Mouse (Mus musculus) right cerebral cortex, postnatal 14 days (tissue): ENCODE measurements around the gene Nup50.

Experiments
- DNase-seq: peaks from one replicate; pipeline ENCODE4 v3.0.0; 2022

Gene Nup50

DNA sequence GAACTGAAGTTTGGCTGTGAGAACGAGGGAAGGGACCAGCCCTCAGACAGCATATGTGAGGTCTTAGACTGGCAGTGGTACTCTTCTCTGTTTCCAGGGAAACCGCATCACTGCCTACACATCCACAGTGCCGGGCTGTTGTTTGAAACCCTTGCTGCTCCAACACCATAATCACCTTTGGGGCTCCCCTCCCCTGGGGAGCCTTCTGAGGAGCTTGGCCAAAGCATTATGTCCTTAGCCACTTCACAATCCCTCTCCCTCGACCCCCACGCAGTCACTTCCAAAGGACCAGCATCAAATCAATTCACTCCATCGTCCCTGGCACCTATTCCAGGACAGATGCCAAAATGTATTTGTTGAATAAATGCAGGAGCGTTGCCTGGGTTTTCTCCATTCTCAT is 66.6 kb downstream of the Nup50 start:
- DNase-seq: no peak
